Mouse (Mus musculus) MEL (cell line): ENCODE measurements around the gene Zscan22. TPM values are rescaled to one million over a fixed set of nuclear protein-coding genes. Genes with fewer than 3 reads are reported as not detected.

Source experiments
- DNase-seq: peaks from one replicate; pipeline ENCODE4 v3.0.0; 2011; ENCODE audit warnings: low read depth, low spot score
- H3K27ac ChIP-seq: 2 replicates; pipeline ENCODE4 v1.5.1; 2012; ENCODE audit warnings: low read depth, mild to moderate bottlenecking, control low read depth, low read length, moderate library complexity; ENCODE audit not compliant: control insufficient read depth
- H3K27me3 ChIP-seq, 2 experiments: fragments of 150-350 bp in 1 of 2; sonication (generic) in 1 of 2; 2 replicates each; pipeline ENCODE4 v1.6.1; 2012; ENCODE audit warnings: low read length in 2 of 2, mild to moderate bottlenecking in 2 of 2, improper control_type of control experiment in 1 of 2, moderate library complexity in 1 of 2; ENCODE audit not compliant: insufficient read depth in 2 of 2, control insufficient read depth in 1 of 2
- H3K36me3 ChIP-seq, 2 experiments: 2 replicates each; pipeline ENCODE4 v1.6.1; 2012 to 2014; ENCODE audit warnings: low read length in 2 of 2, improper control_type of control experiment in 1 of 2, inconsistent platforms in 1 of 2, mild to moderate bottlenecking in 1 of 2; ENCODE audit not compliant: insufficient read depth in 2 of 2, control insufficient read depth in 1 of 2
- H3K4me1 ChIP-seq, 2 experiments: fragments of 150-350 bp in 1 of 2; sonication (generic) in 1 of 2; 2 replicates each; pipeline ENCODE4 v1.6.1; 2012; ENCODE audit warnings: low read length in 2 of 2, improper control_type of control experiment in 1 of 2, mild to moderate bottlenecking in 1 of 2; ENCODE audit not compliant: insufficient read depth in 2 of 2, control insufficient read depth in 1 of 2
- H3K4me3 ChIP-seq, 2 experiments: fragments of 150-350 bp in 1 of 2; sonication (generic) in 1 of 2; 2 replicates each; pipeline ENCODE4 v1.5.1; 2012; ENCODE audit warnings: low read depth in 2 of 2, low read length in 2 of 2, mild to moderate bottlenecking in 2 of 2, moderate library complexity in 2 of 2, control low read depth in 1 of 2, improper control_type of control experiment in 1 of 2; ENCODE audit not compliant: control insufficient read depth in 1 of 2, insufficient read depth in 1 of 2
- H3K79me2 ChIP-seq: 2 replicates; pipeline ENCODE4 v1.6.1; 2012; ENCODE audit warnings: mild to moderate bottlenecking, low read length, moderate library complexity; ENCODE audit not compliant: control insufficient read depth, poor library complexity, insufficient read depth
- H3K9ac ChIP-seq: 2 replicates; pipeline ENCODE4 v1.6.1; 2012; ENCODE audit warnings: low read depth, mild to moderate bottlenecking, control low read depth, low read length, moderate library complexity; ENCODE audit not compliant: control insufficient read depth, poor library complexity, severe bottlenecking
- H3K9me3 ChIP-seq: fragments of 150-350 bp; sonication (generic); replicated peaks from 2 replicates; pipeline ENCODE4 v1.6.1; 2012; ENCODE audit warnings: mild to moderate bottlenecking, low read length, improper control_type of control experiment, moderate library complexity; ENCODE audit not compliant: insufficient read depth
- CHD1 ChIP-seq: IDR thresholded peaks from 2 replicates; pipeline ENCODE4 v1.6.1; 2012; ENCODE audit warnings: low read depth, mild to moderate bottlenecking, inconsistent platforms, low read length, improper control_type of control experiment
- CHD2 ChIP-seq: IDR thresholded peaks from 2 replicates; pipeline ENCODE4 v1.6.1; 2011; ENCODE audit warnings: low read length, improper control_type of control experiment
- CTCF ChIP-seq, 3 experiments: IDR thresholded peaks in 2 of 3; conservative IDR thresholded peaks in 1 of 3; 2 replicates each; pipeline ENCODE4 v1.5.1; 2011 to 2012; ENCODE audit warnings: low read length in 3 of 3, low read depth in 2 of 3, mild to moderate bottlenecking in 2 of 3, improper control_type of control experiment in 1 of 3, inconsistent platforms in 1 of 3, mixed read lengths in 1 of 3, moderate library complexity in 1 of 3; ENCODE audit not compliant: control insufficient read depth in 1 of 3, insufficient read depth in 1 of 3, poor library complexity in 1 of 3, severe bottlenecking in 1 of 3
- E2F4 ChIP-seq: IDR thresholded peaks from 2 replicates; pipeline ENCODE4 v1.6.1; 2011; ENCODE audit warnings: low read depth, low read length, improper control_type of control experiment, borderline replicate concordance
- ELF1 ChIP-seq: IDR thresholded peaks from 2 replicates; pipeline ENCODE4 v1.6.1; 2014; ENCODE audit warnings: low read depth, mild to moderate bottlenecking, inconsistent platforms, low read length, improper control_type of control experiment, moderate library complexity
- ETS1 ChIP-seq: IDR thresholded peaks from 2 replicates; pipeline ENCODE4 v1.6.1; 2012; ENCODE audit warnings: low read depth, mild to moderate bottlenecking, inconsistent platforms, low read length, improper control_type of control experiment, moderate library complexity
- GATA1 ChIP-seq: IDR thresholded peaks from 2 replicates; pipeline ENCODE4 v1.6.1; 2011; ENCODE audit warnings: low read depth, low read length, improper control_type of control experiment
- HCFC1 ChIP-seq: IDR thresholded peaks from 2 replicates; pipeline ENCODE4 v1.6.1; 2012; ENCODE audit warnings: low read depth, mild to moderate bottlenecking, inconsistent platforms, low read length, improper control_type of control experiment, moderate library complexity
- JUND ChIP-seq: IDR thresholded peaks from 2 replicates; pipeline ENCODE4 v1.6.1; 2011; ENCODE audit warnings: low read depth, mild to moderate bottlenecking, improper control_type of control experiment, low read length
- KAT2A ChIP-seq: conservative IDR thresholded peaks from 2 replicates; pipeline ENCODE4 v1.6.1; 2012; ENCODE audit warnings: low read depth, low read length, improper control_type of control experiment, inconsistent platforms
- MAX ChIP-seq: IDR thresholded peaks from 2 replicates; pipeline ENCODE4 v1.6.1; 2011; ENCODE audit warnings: low read length, improper control_type of control experiment
- MAZ ChIP-seq: IDR thresholded peaks from 2 replicates; pipeline ENCODE4 v1.6.1; 2012; ENCODE audit warnings: low read depth, mild to moderate bottlenecking, inconsistent platforms, low read length, improper control_type of control experiment
- MEF2A ChIP-seq: IDR thresholded peaks from 2 replicates; pipeline ENCODE4 v1.6.1; 2014; ENCODE audit warnings: low read depth, mild to moderate bottlenecking, inconsistent platforms, low read length, improper control_type of control experiment; ENCODE audit not compliant: poor library complexity, insufficient replicate concordance, severe bottlenecking; ENCODE audit errors: extremely low read depth
- MXI1 ChIP-seq: IDR thresholded peaks from 2 replicates; pipeline ENCODE4 v1.6.1; 2011; ENCODE audit warnings: mild to moderate bottlenecking, low read depth, low read length, improper control_type of control experiment
- MYC ChIP-seq: IDR thresholded peaks from 2 replicates; pipeline ENCODE4 v1.6.1; 2011; ENCODE audit warnings: low read depth, mild to moderate bottlenecking, low read length, improper control_type of control experiment, moderate library complexity
- NELFE ChIP-seq: IDR thresholded peaks from 2 replicates; pipeline ENCODE4 v1.6.1; 2011; ENCODE audit warnings: low read depth, low read length, improper control_type of control experiment
- NRF1 ChIP-seq: IDR thresholded peaks from 2 replicates; pipeline ENCODE4 v1.6.1; 2014; ENCODE audit warnings: low read depth, mild to moderate bottlenecking, inconsistent platforms, low read length, improper control_type of control experiment, moderate library complexity; ENCODE audit not compliant: poor library complexity, insufficient read depth, severe bottlenecking
- POLR2A ChIP-seq, 2 experiments: IDR thresholded peaks; 2 replicates each; pipeline ENCODE4 v1.6.1; 2011 to 2012; ENCODE audit warnings: low read length in 2 of 2, mild to moderate bottlenecking in 2 of 2, control low read depth in 1 of 2, improper control_type of control experiment in 1 of 2, low read depth in 1 of 2, moderate library complexity in 1 of 2; ENCODE audit not compliant: control insufficient read depth in 1 of 2, insufficient read depth in 1 of 2, poor library complexity in 1 of 2
- POLR2AphosphoS2 ChIP-seq: IDR thresholded peaks from 2 replicates; pipeline ENCODE4 v1.6.1; 2011; ENCODE audit warnings: low read length, improper control_type of control experiment
- POLR2AphosphoS5 ChIP-seq: IDR thresholded peaks from 2 replicates; pipeline ENCODE4 v1.6.1; 2012; ENCODE audit warnings: low read depth, borderline replicate concordance, mild to moderate bottlenecking, inconsistent platforms, low read length, moderate library complexity, mixed read lengths
- RAD21 ChIP-seq: IDR thresholded peaks from 2 replicates; pipeline ENCODE4 v1.6.1; 2011; ENCODE audit warnings: mild to moderate bottlenecking, low read depth, low read length, improper control_type of control experiment
- RCOR1 ChIP-seq: IDR thresholded peaks from 2 replicates; pipeline ENCODE4 v1.6.1; 2012; ENCODE audit warnings: low read depth, mild to moderate bottlenecking, inconsistent platforms, low read length, improper control_type of control experiment
- SIN3A ChIP-seq: IDR thresholded peaks from 2 replicates; pipeline ENCODE4 v1.6.1; 2012; ENCODE audit warnings: low read length, improper control_type of control experiment, inconsistent platforms
- SMC3 ChIP-seq: IDR thresholded peaks from 2 replicates; pipeline ENCODE4 v1.6.1; 2011; ENCODE audit warnings: low read depth, low read length, improper control_type of control experiment
- TBP ChIP-seq: IDR thresholded peaks from 2 replicates; pipeline ENCODE4 v1.8.0; 2011; ENCODE audit warnings: low read depth, low read length, improper control_type of control experiment
- USF2 ChIP-seq, 2 experiments: IDR thresholded peaks; 2 replicates each; pipeline ENCODE4 v1.6.1; 2011 to 2012; ENCODE audit warnings: improper control_type of control experiment in 2 of 2, low read length in 2 of 2, borderline replicate concordance in 1 of 2, inconsistent platforms in 1 of 2, low read depth in 1 of 2, mild to moderate bottlenecking in 1 of 2; ENCODE audit not compliant: insufficient read depth in 1 of 2
- ZC3H11A ChIP-seq: IDR thresholded peaks from 2 replicates; pipeline ENCODE4 v1.6.1; 2012; ENCODE audit warnings: low read depth, mild to moderate bottlenecking, inconsistent platforms, low read length, improper control_type of control experiment
- ZKSCAN1 ChIP-seq: IDR thresholded peaks from 2 replicates; pipeline ENCODE4 v1.6.1; 2012; ENCODE audit warnings: low read depth, mild to moderate bottlenecking, inconsistent platforms, low read length, improper control_type of control experiment, moderate library complexity
- ZMIZ1 ChIP-seq: IDR thresholded peaks from 2 replicates; pipeline ENCODE4 v1.6.1; 2012; ENCODE audit warnings: low read depth, mild to moderate bottlenecking, inconsistent platforms, low read length, improper control_type of control experiment, moderate library complexity
- ZNF384 ChIP-seq: IDR thresholded peaks from 2 replicates; pipeline ENCODE4 v1.6.1; 2012; ENCODE audit warnings: low read depth, mild to moderate bottlenecking, inconsistent platforms, low read length, improper control_type of control experiment
- polyA plus RNA-seq, 2 experiments: library from polyadenylated mRNA; stranded (reverse) in 1 of 2; unstranded in 1 of 2; fragments of >175 nt in 1 of 2; fragments of >200 nt in 1 of 2; gene quantifications; 2 replicates each; pipeline versions ENCODE4 v1.2.1 to v1.2.4; 2012; ENCODE audit warnings: low replicate concordance in 2 of 2, low read depth in 1 of 2; ENCODE audit not compliant: insufficient read length in 2 of 2, insufficient read depth in 1 of 2, missing spikeins in 1 of 2
- total RNA-seq: library from RNA; depleted of rRNA; stranded (reverse); fragments of 300-350 nt; gene quantifications from 2 replicates; pipeline ENCODE4 v1.2.3, GENCODE M21; 2012

Gene Zscan22
- total and polyA plus RNA-seq, 3 experiments, result 2.5 to 7.1 TPM; not detected in 1

DNA sequence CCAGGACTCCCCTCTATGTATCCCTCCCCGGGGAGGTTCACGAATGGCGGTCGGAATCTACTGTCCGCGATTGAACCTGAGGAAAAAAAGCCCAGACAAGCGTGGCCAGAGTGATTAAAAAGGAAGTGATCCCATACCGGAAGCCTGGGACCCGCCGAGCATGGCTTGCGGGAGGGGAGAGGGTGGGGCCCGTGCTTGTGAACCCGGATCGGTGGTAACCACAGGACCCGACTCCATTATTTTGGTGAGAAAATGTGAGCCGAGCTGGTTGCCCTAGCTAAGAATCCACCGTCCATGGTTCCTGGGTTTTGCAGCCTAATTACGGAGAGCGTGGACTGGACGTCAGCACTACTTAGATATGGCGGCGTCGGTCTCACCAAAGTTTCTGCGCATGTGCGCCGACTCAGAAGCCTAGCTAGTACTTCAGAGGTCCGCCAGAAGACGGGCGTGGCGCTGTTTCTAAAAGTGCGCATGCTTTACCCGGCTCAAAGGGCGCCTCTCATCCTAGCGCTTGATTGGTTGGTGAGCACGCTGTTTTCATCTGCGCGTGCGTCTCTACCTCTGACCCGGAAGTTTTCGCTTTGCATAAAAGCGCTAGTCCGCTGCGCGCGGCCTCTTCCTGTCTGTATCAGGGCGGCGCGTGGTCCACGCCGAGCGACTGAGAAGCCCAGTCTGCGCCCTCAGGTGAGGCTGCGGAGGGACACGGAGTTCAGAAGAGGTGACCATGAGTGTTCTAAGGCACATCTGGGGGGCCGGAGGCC is 24.3 kb downstream of the Zscan22 start, which contains the start of gene Rps5:
Rps5 (plus strand) TSS at position 586 of the 761 bp plus-strand sequence.
- peak; percentile 99 for DNase-seq

DNA sequence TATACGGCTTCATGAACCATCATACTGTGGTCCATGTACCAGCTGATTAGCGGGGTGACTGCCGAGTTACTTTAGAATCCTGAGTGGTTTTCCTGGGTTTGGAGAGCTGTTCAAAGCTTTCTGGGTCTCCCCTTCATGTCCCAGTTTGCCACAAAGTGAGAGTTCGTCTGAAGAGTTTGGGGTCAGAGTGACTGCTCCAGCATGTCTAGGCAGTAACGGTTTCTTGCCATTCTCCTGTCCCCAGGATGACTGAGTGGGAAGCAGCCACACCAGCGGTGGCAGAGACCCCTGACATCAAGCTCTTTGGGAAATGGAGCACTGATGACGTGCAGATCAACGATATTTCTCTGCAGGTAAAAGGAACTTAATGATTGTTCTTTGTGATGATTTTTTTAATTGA is 25.1 kb downstream of the Zscan22 start:
- no peak for DNase-seq
- TF ChIP-seq POLR2AphosphoS2, result peak; percentile 21; the same call in 1 of the 2 replicates
- TF ChIP-seq CHD1, result peak; percentile 90
- no peak for TF ChIP-seq MXI1
- Histone ChIP-seq H3K79me2 (peaks cover 28% of the 10 kb centered on the region), H3K36me3 (peaks cover 14 to 18% of the 10 kb centered on the region in 2 experiments), H3K4me1 (peaks cover 0 to 10% of the 10 kb centered on the region in 2 experiments; a peak in 1 of 4 replicates), H3K27me3 (no peaks in the 10 kb centered on the region), H3K9me3 (no peaks in the 10 kb centered on the region), H3K27ac (peak overlapping the region; percentile 69), H3K4me3 (peak overlapping the region; percentile 74 to 82), H3K9ac (peak overlapping the region; percentile 93)

More for the DNA sequence above, 24.3 kb downstream of the Zscan22 start, which contains the start of gene Rps5:
- 0 out of 2 replicates have a peak, but pooled peaks have one; percentile 15 for TF ChIP-seq RCOR1
- TF ChIP-seq MAX, result peak; percentile 90
- peak; percentile 86 for TF ChIP-seq MXI1
- peak; percentile 57; the same call in 1 of the 2 replicates for TF ChIP-seq POLR2AphosphoS5
- TF ChIP-seq ELF1, result peak; percentile 87
- peak; percentile 80; the same call in 1 of the 2 replicates for TF ChIP-seq CHD2
- no peak for TF ChIP-seq ZKSCAN1
- TF ChIP-seq NRF1, result peak; percentile 89
- no peak for TF ChIP-seq MEF2A
- peak; percentile 99 for TF ChIP-seq TBP
- TF ChIP-seq ZNF384, result peak; percentile 49; the same call in 1 of the 2 replicates
- TF ChIP-seq MAZ, result peak; percentile 78
- peak; percentile 93 for TF ChIP-seq ZMIZ1
- no peak for TF ChIP-seq USF2 (IDR thresholded peaks at IDR 0.05; ENCODE audit: borderline replicate concordance in 1 of 2, insufficient read depth in 1 of 2, low read depth in 1 of 2, low read length in 2 of 2)
- peak; percentile 94 for TF ChIP-seq HCFC1
- peak; percentile 97 for TF ChIP-seq MYC
- peak; percentile 82 for TF ChIP-seq SIN3A
- TF ChIP-seq SMC3, result no peak
- TF ChIP-seq ETS1, result peak; percentile 29; the same call in 1 of the 2 replicates
- TF ChIP-seq CTCF (IDR thresholded peaks at IDR 0.05 in 2 of 3, conservative IDR thresholded peaks at IDR 0.05 in 1 of 3; ENCODE audit: control insufficient read depth in 1 of 3, insufficient read depth in 1 of 3, low read depth in 2 of 3, low read length in 3 of 3, poor library complexity in 1 of 3, severe bottlenecking in 1 of 3), result peak; percentile 22 to 59 (median 34); a peak in 5 of 6 replicates
- TF ChIP-seq E2F4, result peak; percentile 88
- TF ChIP-seq POLR2A (IDR thresholded peaks at IDR 0.05; ENCODE audit: control insufficient read depth in 1 of 2, insufficient read depth in 1 of 2, low read depth in 1 of 2, low read length in 2 of 2, poor library complexity in 1 of 2), result peak; percentile 64 to 89
- peak; percentile 99 for TF ChIP-seq KAT2A
- peak; percentile 98 for TF ChIP-seq NELFE
- no peak for TF ChIP-seq ZC3H11A
- TF ChIP-seq JUND, result no peak
- peak; percentile 95 for TF ChIP-seq POLR2AphosphoS2
- TF ChIP-seq GATA1, result peak; percentile 10; the same call in 1 of the 2 replicates
- TF ChIP-seq RAD21, result no peak
- peak within 1 kb of the TSS; percentile 74 to 90 for H3K4me3 ChIP-seq
- H3K9ac ChIP-seq, result peak within 1 kb of the TSS; percentile 98
- H3K27me3 ChIP-seq, result no peaks in the 10 kb centered on the region
- H3K9me3 ChIP-seq, result no peaks in the 10 kb centered on the region
- peaks cover 0 to 10% of the 10 kb centered on the region in 2 experiments; a peak in 1 of 4 replicates for H3K4me1 ChIP-seq
- H3K79me2 ChIP-seq, result peaks cover 28% of the 10 kb centered on the region
- H3K27ac ChIP-seq, result peak within 1 kb of the TSS; percentile 96
- peaks cover 14 to 18% of the 10 kb centered on the region in 2 experiments for H3K36me3 ChIP-seq
